Mouse (Mus musculus) hindbrain, postnatal 0 days (tissue): ENCODE measurements at regions not wholly inside any gene's neighbourhood (a gene's known extent, or its start where the extent isn't known, plus 50 kb on each side); places are given as distances from the start of the nearest gene placed in this dataset.
A peak's percentile ranks its signal among the peaks of the same experiment; 100 is the strongest.

Source experiments
- ATAC-seq: fragments of 200-750 bp; cut with Nextera tagmentation; 2 replicates; pipeline ENCODE4 v1.8.0; 2017; ENCODE audit warnings: mild to moderate bottlenecking, moderate TSS enrichment, moderate library complexity
- DNase-seq: peaks from one replicate; pipeline ENCODE4 v3.0.0-alpha.2; 2015; ENCODE audit warnings: low spot score
- H3K27ac ChIP-seq: fragments of 300-500 bp; sonication (generic); 2 replicates; pipeline ENCODE4 v1.5.1; 2014; ENCODE audit warnings: mild to moderate bottlenecking
- H3K27me3 ChIP-seq: fragments of 300-500 bp; sonication (generic); 2 replicates; pipeline ENCODE4 v1.6.1; 2014; ENCODE audit warnings: low read length, mixed read lengths; ENCODE audit not compliant: insufficient read depth
- H3K36me3 ChIP-seq: fragments of 300-500 bp; sonication (generic); 2 replicates; pipeline ENCODE4 v1.6.1; 2014; ENCODE audit warnings: low read length, mixed read lengths; ENCODE audit not compliant: insufficient read depth
- H3K4me1 ChIP-seq: fragments of 300-500 bp; sonication (generic); 2 replicates; pipeline ENCODE4 v1.6.1; 2014; ENCODE audit warnings: antibody characterized with exemption, low read length, mixed read lengths; ENCODE audit not compliant: insufficient read depth
- H3K4me2 ChIP-seq: fragments of 300-500 bp; sonication (generic); 2 replicates; pipeline ENCODE4 v1.6.1; 2014; ENCODE audit warnings: low read depth, mild to moderate bottlenecking, low read length, moderate library complexity, mixed read lengths
- H3K4me3 ChIP-seq: fragments of 300-500 bp; sonication (generic); 2 replicates; pipeline ENCODE4 v1.5.1; 2014; ENCODE audit warnings: low read length
- H3K9ac ChIP-seq: fragments of 300-500 bp; sonication (generic); replicated peaks from 2 replicates; pipeline ENCODE4 v1.6.1; 2014; ENCODE audit warnings: mild to moderate bottlenecking, low read length, moderate library complexity, mixed read lengths
- H3K9me3 ChIP-seq: fragments of 300-500 bp; sonication (generic); 2 replicates; pipeline ENCODE4 v1.6.1; 2016; ENCODE audit warnings: low read length, mixed read lengths
- CTCF ChIP-seq: IDR thresholded peaks from 2 replicates; pipeline ENCODE4 v1.5.1; 2016; ENCODE audit warnings: antibody characterized with exemption, control low read depth, low read depth
- WGBS: fragments of 180-500 bp; shearing (Covaris S2); extraction: QIAGEN DNeasy Blood & Tissue Kit; methylation state at CpG from one replicate; pipeline ENCODE4 v1.1.7; 2014; 5-methylcytosine and 5-hydroxymethylcytosine counted together

DNA sequence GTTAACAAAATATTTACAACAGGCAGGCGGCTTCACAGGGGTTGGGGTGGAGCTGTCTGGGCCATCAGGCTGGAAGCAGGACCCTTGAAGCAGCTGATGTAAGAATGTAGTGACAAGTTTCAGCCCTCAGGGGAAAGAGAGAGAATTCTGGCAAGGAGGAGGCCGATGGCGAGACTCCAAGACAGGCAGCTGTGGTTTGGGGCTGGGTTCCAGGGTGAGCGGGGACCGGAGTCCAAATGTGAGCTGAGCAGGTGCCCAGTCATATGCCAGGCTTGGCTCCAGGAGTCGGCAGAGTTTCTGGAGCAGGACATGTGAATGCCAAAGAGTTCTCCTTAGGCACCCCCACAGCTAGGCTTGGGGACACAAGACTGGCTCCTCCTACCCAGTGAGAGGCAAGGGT lies 104.5 kb upstream of the Tsc22d1 start:
- no peak overlapping the region for H3K9ac ChIP-seq
- no peaks in the 10 kb centered on the region for H3K27me3 ChIP-seq
- 42% methylated on average over 6 of the region's 6 CpGs for WGBS
- no peak overlapping the region for H3K4me3 ChIP-seq
- ATAC-seq (peak; percentile 83), DNase-seq (peak; percentile 80)
- H3K4me1 ChIP-seq, result peaks cover 5% of the 10 kb centered on the region; the same call in 1 of the 2 replicates
- no peak overlapping the region for H3K4me2 ChIP-seq
- no peak for TF ChIP-seq CTCF
- H3K27ac ChIP-seq, result no peak overlapping the region
- no peaks in the 10 kb centered on the region for H3K36me3 ChIP-seq
- no peaks in the 10 kb centered on the region for H3K9me3 ChIP-seq

DNA sequence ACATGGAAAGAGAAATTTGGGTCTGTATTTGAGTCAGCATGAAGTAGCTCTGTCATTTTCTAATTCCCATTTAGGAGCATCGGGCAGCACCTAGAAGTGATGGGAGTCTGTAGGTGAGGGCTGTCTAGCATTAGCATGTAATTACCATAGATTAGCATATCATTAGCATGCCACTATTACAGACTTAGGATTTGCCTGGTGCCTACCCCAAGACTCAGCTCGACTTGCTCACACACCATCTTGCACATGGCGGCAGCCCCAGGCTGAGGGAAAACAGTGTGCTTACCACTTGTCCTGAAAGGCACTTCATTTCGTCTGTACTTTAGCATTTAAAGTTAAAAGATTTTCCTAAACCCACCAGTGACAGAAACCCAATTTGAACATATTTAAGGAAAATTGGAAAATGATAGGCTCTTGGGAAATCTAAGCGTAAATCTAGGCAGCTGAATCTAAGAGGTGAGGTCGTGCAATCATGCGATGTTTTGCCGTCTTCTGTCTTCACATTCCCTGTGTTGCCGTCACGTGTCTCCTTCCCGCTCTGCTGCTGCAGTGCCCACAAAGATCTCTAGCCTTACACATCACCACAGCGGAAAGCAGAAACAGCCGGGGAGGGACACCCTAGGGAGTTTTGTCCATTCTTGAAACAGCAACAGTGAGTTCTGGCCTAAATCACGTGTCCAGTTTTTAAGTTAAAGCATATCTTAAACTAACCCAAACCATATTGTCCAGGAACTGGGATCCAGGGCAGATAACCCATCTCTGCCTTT lies 101.2 kb upstream of the Tsc22d1 start:
- Histone ChIP-seq H3K9me3 (no peaks in the 10 kb centered on the region), H3K4me2 (no peak overlapping the region), H3K9ac (no peak overlapping the region), H3K4me3 (no peak overlapping the region), H3K4me1 (peaks cover 1% of the 10 kb centered on the region; the same call in 1 of the 2 replicates), H3K27me3 (no peaks in the 10 kb centered on the region), H3K36me3 (no peaks in the 10 kb centered on the region), H3K27ac (no peak overlapping the region)
- 46% methylated on average over 14 of the region's 14 CpGs for WGBS
- ATAC-seq (peak; percentile 51; the same call in 1 of the 2 replicates), DNase-seq (no peak)
- no peak for TF ChIP-seq CTCF

DNA sequence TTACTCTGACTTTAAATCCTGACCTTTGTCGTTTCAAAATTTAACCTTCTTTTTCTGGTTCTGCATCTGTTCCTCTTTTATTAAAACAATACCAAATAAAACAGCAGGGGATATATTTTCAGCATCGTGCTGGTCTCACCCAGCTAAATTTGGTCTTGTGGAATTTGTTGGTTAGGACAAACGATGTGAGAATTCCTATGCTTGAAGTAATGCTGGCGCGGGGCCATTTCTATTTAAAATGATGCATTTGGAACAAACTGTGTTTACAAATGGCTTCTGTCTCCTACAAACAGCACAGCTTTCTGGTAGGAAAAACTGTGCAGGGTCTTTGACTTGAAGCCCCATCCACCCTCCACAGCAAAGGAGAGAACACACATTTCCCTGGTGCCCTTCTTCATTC lies 96.3 kb upstream of the Tsc22d1 start:
- Histone ChIP-seq H3K4me1 (no peaks in the 10 kb centered on the region), H3K4me2 (no peak overlapping the region), H3K27me3 (no peaks in the 10 kb centered on the region), H3K27ac (no peak overlapping the region), H3K4me3 (no peak overlapping the region), H3K36me3 (no peaks in the 10 kb centered on the region), H3K9me3 (no peaks in the 10 kb centered on the region), H3K9ac (no peak overlapping the region)
- TF ChIP-seq CTCF, result no peak
- DNase-seq (peak; percentile 26), ATAC-seq (no peak)
- WGBS, result 63% methylated on average over 5 of the region's 5 CpGs

DNA sequence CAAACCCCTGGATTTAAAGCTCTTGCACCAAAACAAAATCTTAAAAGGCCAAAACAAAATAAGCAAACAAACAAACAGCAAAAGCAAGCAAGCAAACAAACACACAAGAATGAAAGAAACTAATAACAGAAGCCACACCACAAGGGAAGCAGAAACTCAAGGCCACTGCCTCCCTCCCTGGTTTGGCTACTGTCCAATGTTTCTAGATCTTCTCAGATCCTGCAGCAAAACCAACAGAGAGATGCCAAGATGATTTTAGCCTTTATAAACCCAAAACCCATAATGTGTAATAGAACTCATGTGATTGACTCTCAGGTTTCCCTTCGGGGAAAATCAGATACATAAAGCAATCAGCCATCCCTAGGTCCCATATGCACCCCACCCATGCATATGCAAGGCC lies 90.5 kb upstream of the Tsc22d1 start:
- no peaks in the 10 kb centered on the region for H3K27me3 ChIP-seq
- TF ChIP-seq CTCF, result no peak
- H3K9ac ChIP-seq, result no peak overlapping the region
- WGBS, result 97% methylated on average over 1 of the region's 1 CpGs
- H3K4me3 ChIP-seq, result no peak overlapping the region
- no peak for ATAC-seq
- no peak overlapping the region for H3K27ac ChIP-seq
- no peaks in the 10 kb centered on the region for H3K9me3 ChIP-seq
- no peak overlapping the region for H3K4me2 ChIP-seq
- DNase-seq, result no peak
- no peaks in the 10 kb centered on the region for H3K4me1 ChIP-seq
- no peaks in the 10 kb centered on the region for H3K36me3 ChIP-seq

DNA sequence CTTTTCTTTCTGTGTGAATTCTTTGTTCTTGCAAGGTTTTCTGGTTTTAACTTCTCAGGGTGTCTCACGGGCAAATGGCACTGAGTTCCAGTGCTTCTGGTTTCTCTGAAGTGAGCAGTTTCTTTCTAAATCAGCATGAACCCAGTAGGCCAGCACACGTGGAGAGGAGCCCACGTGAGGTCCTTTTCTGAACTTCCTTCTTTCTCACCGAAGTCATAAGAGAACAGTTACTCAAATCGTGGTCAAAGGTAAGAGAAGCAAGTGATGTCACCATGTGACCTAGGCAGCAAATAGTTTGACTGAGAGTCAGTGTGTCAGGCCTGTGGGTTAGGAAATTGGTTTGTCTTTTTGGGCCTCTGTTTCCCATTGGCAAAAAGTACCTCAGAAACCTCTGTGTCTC lies 84.8 kb upstream of the Tsc22d1 start:
- ATAC-seq (no peak), DNase-seq (no peak)
- Histone ChIP-seq H3K9me3 (no peaks in the 10 kb centered on the region), H3K4me1 (no peaks in the 10 kb centered on the region; the same call in 1 of the 2 replicates), H3K27me3 (no peaks in the 10 kb centered on the region), H3K4me3 (no peak overlapping the region), H3K36me3 (no peaks in the 10 kb centered on the region), H3K4me2 (no peak overlapping the region), H3K9ac (no peak overlapping the region), H3K27ac (no peak overlapping the region)
- no peak for TF ChIP-seq CTCF
- 80% methylated on average over 5 of the region's 5 CpGs for whole genome bisulfite sequencing

DNA sequence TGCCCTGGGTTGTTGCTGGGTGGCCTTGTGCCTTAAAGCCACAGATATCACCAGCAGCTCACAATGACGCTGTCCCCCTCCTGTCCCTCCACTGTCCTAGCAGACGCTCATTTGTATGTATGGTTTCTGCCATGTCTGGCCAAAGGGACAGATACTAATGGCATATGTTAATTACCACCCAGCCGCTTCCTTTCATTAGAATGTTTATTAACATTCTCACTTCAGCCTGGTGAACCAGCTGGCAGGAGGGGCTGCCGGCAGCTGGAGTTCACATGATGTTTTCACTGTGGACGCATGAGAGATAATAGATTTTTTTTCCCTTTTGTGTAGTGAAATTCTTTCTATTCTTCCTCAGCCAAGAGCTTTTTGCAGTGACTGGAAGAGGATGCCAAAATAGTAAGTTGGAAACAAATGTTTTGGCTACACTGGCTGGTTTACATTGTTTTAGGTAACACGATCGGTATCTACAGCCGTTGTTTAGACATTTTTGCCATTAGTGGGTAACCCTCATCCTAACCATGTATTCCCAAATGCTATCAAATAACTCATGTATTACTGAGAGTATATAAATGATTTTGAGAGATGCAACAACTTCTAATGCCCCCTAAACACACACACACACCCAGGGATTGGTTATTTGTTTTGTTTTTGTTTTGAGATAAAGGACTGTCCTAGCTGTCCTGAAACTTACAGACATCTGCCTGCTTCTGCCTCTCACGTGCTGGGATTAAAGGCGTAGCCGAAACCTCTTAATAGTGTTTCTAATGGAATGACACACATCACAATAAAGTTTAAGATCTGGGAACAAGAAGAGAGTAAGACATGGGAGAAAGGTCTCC lies 83.0 kb upstream of the Tsc22d1 start:
- Histone ChIP-seq H3K4me3 (no peak overlapping the region), H3K9ac (no peak overlapping the region), H3K27me3 (no peaks in the 10 kb centered on the region), H3K36me3 (no peaks in the 10 kb centered on the region), H3K4me1 (no peaks in the 10 kb centered on the region; the same call in 1 of the 2 replicates), H3K4me2 (0 out of 2 replicates have a peak overlapping the region, but pooled peaks have one; percentile 19), H3K9me3 (no peaks in the 10 kb centered on the region), H3K27ac (no peak overlapping the region)
- ATAC-seq (peak; percentile 83), DNase-seq (peak; percentile 67)
- TF ChIP-seq CTCF, result peak; percentile 14; the same call in 1 of the 2 replicates
- 17% methylated on average over 11 of the region's 11 CpGs for WGBS
